Mouse (Mus musculus) erythroid progenitor cell, adult 5-6 weeks (primary cell): Measurements from ENCODE around the gene Cth. TPM values are rescaled to one million over a fixed set of nuclear protein-coding genes. Genes with fewer than 3 reads are reported as not detected.
A peak's percentile ranks its signal among the peaks of the same experiment; 100 is the strongest.
"Not testable (repeated sequence)": the region's sequence is repeated elsewhere in the genome, so short reads cannot be mapped to it uniquely, and the experiment has no call there.

Source experiments
- ATAC-seq: replicated peaks from 2 replicates; pipeline ENCODE4 v1.8.0; 2016; ENCODE audit warnings: moderate number of reproducible peaks, mild to moderate bottlenecking, moderate TSS enrichment, inconsistent platforms; ENCODE audit not compliant: poor library complexity, low FRiP score, severe bottlenecking
- total RNA-seq, 2 experiments: library from RNA; stranded (forward) in 1 of 2; stranded (reverse) in 1 of 2; fragments of 150-400 nt in 1 of 2; fragments of 186-747, 209-891 nt in 1 of 2; gene quantifications; 2 replicates each; pipeline versions ENCODE4 v1.2.3 to v1.2.4; 2015 to 2017; ENCODE audit warnings: low replicate concordance in 2 of 2

Cth gene
- total RNA-seq (2015; ENCODE audit: low replicate concordance) (not detected in 2 replicates), total RNA-seq (2017; ENCODE audit: low replicate concordance) (not detected in 2 replicates)

DNA sequence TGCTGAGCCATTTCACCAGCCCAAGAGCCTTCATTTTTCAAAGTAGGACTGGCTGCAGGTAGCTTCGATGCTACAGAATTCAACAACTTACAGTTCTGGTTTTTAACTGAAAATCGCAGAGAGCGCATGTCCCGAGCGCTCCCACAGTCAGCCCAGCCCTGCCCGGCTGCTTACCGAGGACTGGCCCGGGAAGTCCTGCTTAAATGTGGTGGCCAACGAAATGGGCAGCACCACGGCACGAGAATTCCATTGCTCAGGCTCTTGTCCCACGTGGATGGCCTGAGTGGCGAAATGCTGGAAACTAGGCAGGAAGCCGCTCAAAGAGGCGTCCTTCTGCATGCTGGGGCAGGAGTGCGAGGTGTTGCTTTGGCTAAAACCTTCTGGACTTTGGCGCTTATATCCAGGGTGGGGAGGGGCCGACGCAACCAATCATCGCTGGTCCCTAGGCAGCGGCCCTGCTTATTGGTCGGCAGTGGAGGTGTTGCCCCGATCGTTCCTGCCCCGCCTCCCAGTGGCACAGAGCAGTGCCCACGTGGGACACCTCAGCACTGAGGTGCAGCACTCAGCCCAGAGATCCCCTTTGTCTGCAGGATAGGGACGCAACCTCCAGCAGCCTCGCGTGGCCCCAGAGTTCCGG is at the start of gene Cth:
TSS of gene Cth (minus strand) at position 386 of the 637 bp plus-strand sequence.
- ATAC-seq = peak; percentile 96

GRCm38 (mm10) chr3:157973236-157973635 is 48.4 kb upstream of the Cth start:
- no peak for ATAC-seq

- ATAC-seq = no peak
Measured at GRCm38 (mm10) chr3:157971151-157971550, 46.3 kb upstream of the Cth start.

- ATAC-seq = no peak
Measured at GRCm38 (mm10) chr3:157957320-157957719, 32.4 kb upstream of the Cth start.

DNA sequence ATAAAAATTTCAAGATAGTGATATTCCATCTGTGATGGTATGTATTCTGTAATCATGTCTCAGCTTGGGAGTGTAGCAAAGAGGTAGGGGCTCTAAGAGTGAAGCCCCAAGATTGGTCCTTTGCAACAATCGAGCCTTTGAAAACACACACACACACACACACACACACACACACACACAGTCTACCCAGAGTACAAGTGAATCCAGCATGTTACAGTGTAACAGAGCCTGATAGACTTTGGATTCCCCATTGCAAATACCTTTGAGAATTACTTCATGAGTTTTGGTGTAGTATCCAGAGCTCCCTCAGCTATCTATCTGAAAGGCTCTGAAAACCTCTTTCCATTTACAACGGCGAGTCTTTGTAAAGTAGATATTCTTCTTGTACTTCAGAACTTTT is 31.3 kb upstream of the Cth start:
- no peak for ATAC-seq

GRCm38 (mm10) chr3:157955466-157955865 is 30.6 kb upstream of the Cth start:
- ATAC-seq = no peak

GRCm38 (mm10) chr3:157952716-157953115 is 27.8 kb upstream of the Cth start:
- ATAC-seq = no peak

DNA sequence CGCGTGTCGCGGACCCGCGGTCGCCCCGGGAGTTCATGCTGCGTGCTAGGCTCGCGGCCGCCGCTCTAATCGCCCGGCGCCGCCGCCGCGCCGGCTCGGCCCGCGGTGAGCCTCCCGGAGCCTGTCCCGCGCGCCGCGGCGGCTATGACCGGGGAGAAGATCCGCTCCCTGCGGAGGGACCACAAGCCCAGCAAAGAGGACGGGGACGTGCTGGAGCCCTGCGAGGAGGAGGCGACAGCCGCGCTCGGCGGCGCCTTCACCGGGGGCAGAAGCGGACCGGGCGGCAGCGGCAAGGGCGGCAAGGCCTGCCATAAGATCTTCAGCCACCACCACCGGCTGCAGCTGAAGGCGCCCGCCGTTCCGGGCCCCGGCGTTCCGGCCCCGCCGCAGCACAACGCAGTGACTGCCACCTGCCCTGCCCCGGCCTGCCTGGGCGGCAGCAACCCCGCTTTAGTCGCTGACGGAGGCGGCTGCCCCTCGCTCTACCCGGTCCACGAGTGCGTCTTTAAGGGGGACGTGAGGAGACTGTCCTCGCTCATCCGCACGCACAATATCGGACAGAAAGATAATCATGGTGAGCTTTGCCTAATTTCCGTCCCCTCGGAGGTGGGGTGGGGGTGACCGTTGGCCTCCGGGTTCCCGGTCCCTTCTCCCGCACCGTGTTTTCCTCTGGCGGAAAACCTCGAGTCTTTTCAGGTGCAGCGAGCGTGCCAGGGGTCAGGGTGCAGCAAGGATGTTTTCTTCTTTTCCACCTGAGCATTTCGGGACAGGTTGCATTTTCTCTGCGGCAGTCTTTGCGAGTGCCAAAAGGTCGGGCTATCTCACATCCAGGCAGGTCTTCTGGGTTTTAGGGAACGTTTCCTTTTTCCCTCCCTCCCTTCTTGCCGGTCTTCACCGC is 22.8 kb upstream of the Cth start:
- peak; percentile 53 for ATAC-seq

GRCm38 (mm10) chr3:157946843-157947358 is 22.0 kb upstream of the Cth start, which contains the start of gene Ankrd13c:
Gene Ankrd13c (plus strand): TSS chr3:157947239.
- peak; percentile 93 for ATAC-seq

DNA sequence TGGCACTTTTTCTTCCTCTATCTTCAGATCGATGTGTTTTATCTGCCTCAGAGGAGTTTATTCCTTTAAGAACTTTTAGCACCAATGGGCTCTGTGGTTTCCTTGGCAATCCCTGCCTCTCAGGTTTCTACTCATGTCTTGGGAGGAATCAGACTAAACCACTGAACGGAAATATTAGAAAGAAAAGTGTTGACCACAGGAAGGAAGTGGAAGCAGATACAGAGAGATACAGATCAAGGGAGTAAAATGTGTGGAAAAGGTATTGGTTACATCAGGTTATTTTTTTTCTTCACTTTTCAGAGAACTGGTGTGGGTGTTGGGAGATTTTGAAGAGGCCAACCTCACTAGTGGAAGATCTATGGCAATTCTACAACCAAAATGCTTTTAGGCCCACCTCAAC is 13.7 kb upstream of the Cth start:
- no peak for ATAC-seq

DNA sequence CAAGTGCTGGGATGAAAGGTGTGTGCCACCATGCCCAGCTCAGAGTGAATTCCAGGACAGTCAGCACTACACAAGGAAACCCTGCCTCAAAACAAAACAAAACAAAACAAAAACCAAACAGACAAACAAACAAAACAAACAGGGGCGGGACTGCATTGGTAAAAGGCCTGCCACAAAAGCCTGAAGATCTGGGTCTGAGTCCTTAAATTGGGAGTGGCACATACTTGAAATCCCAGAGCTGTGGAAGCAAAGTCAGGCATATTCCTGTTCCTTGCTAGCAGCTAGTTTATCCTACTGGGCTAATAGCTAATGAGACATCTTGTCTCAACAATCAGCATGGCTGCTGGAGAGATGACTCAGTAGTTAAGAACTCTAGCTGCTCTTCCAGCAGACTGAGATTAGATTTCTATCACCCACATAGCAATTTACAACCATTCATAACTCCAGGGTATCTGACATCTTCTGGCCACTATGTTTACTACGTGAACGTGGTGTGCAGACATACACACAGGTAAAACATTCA is 9.5 kb upstream of the Cth start:
- no peak for ATAC-seq

DNA sequence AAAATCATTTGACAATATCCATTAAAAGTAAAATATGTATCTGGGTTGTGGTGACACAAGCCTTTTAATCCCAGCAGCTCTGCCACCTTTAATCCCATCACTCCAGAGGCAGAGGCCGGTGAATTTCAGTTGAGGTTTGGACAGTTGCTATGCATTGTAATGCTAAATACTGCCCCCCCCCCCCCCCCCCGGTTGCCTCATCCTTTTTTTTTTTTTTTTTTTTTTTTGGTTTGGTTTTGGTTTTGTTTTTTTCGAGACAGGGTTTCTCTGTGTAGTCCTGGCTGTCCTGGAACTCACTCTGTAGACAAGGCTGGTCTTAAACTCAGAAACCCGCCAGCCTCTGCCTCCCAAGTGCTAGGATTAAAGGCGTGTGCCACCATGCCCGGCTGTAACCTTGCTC is 8.3 kb upstream of the Cth start:
- ATAC-seq = not testable (repeated sequence)

GRCm38 (mm10) chr3:157932074-157932473 is 7.2 kb upstream of the Cth start:
- ATAC-seq = no peak

DNA sequence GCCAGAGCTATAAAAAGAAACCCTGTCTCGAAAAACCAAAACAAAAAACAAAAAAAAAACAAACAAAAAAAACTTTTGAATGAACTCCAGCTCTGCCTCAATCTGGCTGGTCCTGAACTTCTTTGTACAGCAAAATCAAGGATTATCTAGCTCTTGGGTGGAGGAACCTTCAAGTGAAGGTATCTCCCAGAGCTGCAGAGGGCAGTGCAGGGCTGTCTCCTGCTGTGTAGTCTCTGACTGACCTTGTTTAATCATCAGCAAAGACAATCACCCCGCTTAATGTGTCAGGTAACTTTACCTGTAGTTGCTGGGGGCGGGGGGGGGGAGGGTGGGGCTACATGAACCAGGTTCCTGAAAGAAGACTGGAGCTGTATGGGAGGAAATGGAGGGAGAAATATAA is 6.7 kb upstream of the Cth start:
- no peak for ATAC-seq

DNA sequence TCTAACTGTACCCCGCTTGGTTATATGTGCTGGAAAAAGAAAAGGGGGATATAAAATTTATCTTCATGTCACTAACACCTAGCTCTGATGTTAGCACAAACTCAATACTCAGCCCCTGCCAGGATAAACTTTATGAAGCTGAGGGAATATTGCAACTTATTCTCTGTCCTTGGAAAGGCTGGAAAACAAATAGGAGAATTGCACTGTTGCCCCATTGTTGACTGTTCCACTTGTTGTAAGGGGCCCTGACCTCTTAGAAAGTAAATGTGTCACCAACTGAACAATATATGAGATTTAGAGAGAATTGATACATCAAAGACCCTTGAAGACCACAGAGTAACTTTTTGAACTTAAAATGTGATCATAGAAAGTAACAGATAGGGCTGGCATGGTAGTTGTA is 4.5 kb upstream of the Cth start:
- no peak for ATAC-seq

- ATAC-seq = no peak
Measured at GRCm38 (mm10) chr3:157928731-157929130, 3.9 kb upstream of the Cth start.

- no peak for ATAC-seq
Measured at GRCm38 (mm10) chr3:157926761-157927160, 1.9 kb upstream of the Cth start.

DNA sequence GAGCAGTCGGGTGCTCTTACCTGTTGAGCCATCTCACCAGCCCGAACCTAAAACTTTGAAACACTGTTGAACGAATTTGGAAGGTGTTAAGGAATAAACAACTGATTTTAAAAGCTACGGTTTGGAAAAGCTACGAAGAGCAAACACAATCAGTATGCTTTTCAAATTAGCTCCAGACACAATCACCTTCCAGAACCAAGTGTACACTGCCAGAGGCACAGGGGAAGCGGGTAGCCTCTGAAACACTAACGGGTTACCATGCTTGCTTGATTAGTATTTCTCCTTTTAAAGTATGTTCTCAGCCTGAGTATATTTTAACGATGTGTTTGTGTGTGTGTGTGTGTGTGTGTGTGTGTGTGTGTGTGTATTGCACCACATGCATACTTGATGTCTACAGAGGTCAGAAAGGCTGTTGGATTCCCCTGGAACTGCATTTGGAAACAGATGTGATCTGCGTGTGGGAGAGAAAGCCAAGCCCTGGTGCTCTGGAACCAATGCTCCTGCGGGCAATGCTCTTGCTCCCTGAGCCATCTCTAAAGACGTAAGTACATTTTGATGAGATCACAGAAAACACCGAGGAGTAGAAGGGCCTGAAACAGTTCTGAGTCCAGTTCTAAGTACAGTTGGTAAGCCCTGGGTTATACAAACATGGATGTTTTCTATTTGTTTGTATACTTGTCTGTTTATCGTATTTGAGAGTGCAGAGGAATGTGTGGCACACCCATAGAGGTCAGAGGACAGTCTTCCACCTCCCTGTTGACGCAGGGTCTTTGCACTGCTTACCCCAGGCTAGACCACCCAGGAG is 1.0 kb upstream of the Cth start:
- no peak for ATAC-seq

- ATAC-seq = no peak
Measured at GRCm38 (mm10) chr3:157923268-157923835, 1.5 kb downstream of the Cth start.
